Mouse (Mus musculus) large intestine, adult 2 months (tissue): Measurements from ENCODE around the gene Bcam. TPM values are rescaled to one million over a fixed set of nuclear protein-coding genes. Genes with fewer than 3 reads are reported as not detected.

Source experiments
- DNase-seq: peaks from one replicate; pipeline ENCODE4 v3.0.0-alpha.2; 2012; ENCODE audit warnings: low read depth, low spot score
- WGBS: fragments of 180-500 bp; shearing (Covaris S2); methylation state at CpG from one replicate; pipeline ENCODE4 v1.1.7; 2018; 5-methylcytosine and 5-hydroxymethylcytosine counted together
- polyA plus RNA-seq: library from polyadenylated mRNA; depleted of rRNA; stranded (reverse); fragments of >200 nt; gene quantifications from 2 replicates; pipeline ENCODE4 v1.2.3, GENCODE M21; 2012

Bcam gene
- polyA plus RNA-seq, 1 experiment = 27.0 TPM

DNA sequence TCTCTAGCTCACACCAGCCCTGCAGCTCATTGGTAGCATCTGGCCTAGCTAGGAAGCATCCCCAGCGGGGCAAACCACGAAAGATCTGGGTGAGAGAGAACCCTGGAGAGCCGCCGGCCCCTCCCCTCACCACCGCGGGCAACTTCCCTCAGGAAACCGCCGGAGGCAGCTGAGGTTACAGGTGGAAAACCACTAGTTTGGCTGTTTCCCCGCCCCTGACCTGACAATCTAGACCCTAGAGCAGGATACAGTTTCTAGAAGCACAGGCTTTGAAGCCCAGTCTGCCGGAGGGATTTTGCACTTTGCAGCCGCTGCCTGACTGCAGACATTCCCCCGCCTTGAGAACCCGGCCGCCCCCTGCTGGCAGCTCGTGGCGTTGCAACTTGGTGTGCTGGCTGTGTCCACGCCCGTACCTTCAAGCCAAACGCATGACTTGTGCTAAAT is 19.1 kb upstream of the Bcam start:
- peak; percentile 61 for DNase-seq
- WGBS = 9% methylated on average over 19 of the region's 19 CpGs

DNA sequence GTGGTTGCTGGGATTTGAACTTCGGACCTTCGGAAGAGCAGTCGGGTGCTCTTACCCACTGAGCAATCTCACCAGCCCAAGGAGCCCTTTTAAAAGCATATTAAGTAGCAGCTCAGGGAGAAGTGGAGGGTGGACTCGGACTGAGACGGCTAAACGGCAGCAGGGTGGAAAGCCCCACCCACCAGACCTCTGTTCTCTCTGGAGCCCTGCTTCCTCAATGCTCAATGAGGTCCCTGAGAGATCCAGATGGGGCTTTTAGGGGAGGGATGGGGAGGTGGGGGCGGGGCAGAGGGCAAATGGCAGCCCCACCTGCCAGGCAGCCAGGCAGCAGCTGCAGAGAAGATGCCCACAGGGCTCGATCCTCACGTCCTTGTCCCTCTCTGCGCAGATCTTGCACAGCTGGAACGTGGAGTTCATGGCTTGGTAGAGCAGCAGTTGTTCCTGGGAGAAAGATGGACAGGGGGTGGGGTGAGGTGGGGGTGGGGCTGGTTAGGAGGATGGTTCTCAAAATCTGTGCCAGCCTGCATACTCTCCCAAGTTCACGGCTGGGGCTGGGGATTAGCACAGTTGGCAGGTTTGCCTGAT is 15.2 kb upstream of the Bcam start:
- 58% methylated on average over 12 of the region's 12 CpGs for WGBS
- DNase-seq = no peak

DNA sequence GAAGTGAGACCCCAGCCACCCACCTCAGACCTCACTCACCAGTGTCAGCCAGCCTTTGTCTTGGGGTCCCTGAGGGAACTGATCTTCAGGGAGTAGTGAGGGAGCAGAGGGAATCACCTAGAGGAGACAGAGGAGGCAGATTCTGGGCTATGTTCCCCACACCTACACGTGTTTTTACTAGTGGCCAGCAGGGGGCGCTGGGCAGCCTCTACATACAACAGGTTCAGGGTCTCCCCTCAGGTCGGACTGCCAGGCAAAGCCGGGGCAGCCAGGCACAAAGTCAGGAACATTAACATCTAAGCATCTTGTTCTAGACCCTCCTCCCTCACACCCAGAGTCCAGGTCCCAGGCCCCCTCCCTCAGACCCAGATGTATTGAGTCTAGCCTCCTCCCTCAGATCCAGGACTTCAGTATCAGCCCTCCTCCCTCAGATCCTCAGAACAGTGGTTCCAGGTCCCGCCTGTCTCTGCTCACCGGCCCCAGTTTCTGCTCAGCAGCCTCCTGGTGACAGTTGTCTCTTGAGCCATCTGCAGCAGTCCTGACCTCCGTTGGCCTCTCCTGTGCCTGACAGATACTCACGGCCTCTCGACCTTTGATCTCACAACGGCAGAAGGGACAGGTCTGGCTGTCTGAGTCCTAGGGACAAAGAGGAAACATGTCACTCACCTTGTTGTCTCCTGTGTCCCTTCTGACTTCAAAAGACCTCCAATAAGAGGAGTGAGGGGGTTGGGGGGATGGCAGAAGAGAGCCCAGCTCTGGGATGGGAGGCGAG is 14.1 kb upstream of the Bcam start:
- WGBS = 43% methylated on average over 11 of the region's 11 CpGs
- DNase-seq = no peak

DNA sequence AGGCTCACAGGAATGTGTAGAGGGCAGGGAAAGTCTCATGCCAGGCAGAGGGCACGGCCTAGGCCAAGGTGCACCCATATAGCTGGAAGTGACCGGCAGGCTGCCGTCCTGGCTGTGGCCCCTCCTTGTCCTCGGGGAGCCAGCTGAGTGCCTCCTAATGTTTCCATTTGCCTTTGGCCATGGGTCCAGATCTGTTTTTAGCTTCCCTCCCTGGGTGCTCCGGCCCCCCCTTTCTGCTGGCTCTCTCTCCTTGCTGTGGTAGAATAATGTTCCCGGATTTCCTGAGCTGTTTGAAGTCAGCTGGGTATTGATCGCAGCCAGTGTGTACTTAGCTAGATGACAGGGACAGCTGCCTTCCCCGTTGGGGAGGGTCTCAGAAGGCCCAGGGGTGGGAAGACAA is 12.8 kb upstream of the Bcam start:
- 72% methylated on average over 8 of the region's 8 CpGs for WGBS
- DNase-seq = no peak

DNA sequence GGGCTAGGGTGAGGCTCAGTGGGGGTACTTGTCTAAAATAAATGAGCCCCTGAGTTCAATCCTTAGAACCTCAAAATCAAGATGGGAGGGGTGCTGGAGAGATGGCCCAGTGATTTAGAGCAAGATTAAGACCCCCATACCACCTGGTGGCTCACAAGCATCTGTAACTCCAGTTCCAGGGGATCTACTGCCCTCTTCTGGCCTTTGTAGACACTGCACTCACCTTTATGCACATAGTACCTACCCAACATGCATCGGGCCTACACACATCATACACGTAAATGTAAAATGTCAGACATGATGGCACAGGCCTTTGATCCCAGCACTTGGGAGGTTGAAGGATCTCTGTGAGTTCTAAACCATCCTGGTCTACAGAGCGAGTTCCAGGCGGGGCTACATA is 11.8 kb upstream of the Bcam start:
- 95% methylated on average over 4 of the region's 4 CpGs for WGBS
- DNase-seq = no peak

DNA sequence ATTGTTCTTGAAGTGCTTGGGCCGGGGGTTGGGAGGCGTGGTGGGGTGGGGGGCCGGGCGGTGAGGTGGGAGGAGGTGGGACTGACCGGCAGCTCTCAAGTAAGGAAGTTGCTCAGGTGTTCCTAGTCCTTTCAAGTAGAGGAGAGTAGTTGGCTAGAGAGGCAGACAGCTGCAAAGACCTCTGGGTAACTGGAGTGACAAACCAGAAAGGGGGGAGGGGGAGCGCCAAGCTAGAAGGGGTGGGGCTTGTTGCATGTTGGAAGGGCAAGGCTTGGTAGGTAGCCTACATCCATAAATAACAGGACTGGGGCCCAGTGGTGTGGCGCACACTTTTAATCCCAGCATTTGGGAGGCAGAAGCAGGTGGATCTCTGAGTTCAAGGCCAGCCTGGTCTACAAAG is 10.9 kb upstream of the Bcam start:
- 92% methylated on average over 7 of the region's 7 CpGs for WGBS
- no peak for DNase-seq

DNA sequence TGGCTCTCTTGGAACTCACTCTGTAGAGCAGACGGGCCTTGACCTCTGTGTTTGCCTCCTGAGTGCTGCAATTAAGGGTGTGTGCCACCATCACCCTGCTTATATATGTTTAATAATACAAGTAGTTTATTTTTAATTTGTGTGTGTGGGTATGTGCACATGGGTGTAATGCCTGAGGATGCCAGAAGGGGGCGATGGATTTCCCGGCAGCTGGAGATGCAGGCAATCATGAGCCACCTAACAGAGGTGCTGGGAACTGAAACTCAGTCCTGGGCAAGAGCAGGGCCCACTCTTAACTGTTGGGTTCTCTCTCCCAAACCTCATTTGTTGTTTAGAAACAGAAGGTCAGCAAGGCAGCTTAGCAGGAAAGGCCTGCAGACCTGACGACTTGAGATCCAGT is 9.1 kb upstream of the Bcam start:
- 82% methylated on average over 4 of the region's 4 CpGs for WGBS
- DNase-seq = no peak

DNA sequence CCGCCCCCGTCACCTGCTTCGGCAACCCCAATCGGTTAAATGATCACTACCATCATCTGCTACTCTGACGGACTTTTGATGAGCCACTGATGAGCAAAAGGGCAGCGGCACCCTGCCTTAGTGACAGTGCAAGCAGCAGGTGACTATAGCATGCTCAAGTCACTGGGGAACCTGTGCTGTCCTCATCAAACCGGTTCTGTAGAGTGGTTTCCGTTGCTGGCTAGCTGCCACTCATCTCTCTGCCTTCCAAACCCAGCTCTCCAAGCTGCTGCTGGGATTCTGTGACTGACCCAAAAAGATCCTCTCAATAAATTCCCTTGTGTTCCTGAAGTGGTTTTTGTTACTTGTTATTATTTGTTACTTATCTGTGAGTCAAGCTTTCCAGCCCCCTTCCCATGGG is 7.8 kb upstream of the Bcam start:
- WGBS = 46% methylated on average over 8 of the region's 8 CpGs
- DNase-seq = no peak

DNA sequence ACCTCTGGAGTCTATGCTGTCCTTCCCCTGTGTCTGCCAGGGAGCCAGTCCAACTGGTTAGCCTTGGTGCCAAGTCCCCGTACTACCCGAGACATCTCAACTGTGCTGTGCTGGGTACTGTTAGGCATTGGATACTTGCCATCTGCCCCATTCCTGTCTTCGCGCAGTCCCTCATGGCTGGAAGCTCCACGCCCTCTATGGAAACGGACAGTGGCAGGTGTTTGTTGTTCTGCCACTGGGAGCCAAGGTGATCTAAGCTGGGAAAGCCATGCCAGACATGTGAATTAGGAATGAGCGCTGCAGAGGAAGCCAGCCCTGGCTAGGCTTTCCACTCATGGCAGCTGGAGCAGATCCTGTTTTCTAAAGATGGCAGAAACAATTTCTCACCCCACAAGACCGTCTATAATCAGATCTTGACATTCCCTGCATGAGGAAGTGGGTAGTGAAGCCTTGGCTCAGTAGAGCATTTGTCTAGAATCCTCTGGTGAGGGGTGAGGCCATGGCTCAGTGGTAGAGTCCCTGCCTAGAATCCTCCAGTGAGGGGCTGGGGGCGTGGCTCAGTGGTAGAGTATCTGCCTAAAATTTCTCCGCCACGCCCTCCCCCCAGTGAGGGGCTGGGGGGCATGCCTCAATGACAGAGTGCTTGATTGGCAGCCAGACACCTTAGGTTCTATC is 6.4 kb upstream of the Bcam start:
- DNase-seq = no peak
- 41% methylated on average over 11 of the region's 11 CpGs for WGBS

DNA sequence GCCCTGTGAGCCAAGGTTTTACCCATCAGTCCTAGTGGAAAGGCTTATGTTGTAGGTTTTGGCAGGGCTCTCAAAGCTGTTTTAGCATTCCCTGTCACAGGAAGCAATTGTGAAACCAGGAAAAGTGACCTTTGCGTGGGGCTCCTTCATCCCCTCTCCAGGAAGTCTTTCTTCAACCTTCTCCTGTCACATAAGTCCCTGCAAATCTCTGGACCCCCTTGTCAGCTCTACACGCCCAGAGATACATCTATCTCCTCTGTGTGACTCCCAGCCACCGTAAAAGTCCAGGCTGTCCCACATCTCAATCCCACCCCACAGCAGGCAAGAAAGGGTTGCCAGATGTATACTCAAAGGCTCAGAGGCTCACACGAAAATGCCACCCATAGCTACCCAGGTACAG is 866 bp upstream of the Bcam start:
- no peak for DNase-seq
- whole genome bisulfite sequencing = 65% methylated on average over 4 of the region's 4 CpGs

DNA sequence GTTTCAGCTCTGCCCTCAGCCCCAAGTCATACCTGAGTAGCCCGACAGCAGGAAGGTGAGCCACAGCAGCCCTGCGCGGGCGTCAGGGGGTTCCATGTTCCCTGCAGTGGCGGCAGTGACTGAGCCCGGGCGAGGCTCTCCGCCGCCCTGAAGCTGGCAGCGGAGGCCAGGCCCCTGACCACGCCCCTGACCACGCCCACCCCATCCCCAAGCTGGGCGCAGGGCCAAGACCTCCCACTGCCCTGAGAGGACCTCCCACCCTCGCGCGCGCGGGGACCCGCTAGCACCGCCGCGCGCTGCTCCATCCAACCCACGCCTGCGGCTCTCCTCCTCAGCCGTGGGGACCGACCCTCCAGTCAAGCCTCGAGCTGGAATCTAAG is 451 bp downstream of the Bcam start:
- under 1% methylated on average over 28 of the region's 28 CpGs for WGBS
- DNase-seq = no peak

DNA sequence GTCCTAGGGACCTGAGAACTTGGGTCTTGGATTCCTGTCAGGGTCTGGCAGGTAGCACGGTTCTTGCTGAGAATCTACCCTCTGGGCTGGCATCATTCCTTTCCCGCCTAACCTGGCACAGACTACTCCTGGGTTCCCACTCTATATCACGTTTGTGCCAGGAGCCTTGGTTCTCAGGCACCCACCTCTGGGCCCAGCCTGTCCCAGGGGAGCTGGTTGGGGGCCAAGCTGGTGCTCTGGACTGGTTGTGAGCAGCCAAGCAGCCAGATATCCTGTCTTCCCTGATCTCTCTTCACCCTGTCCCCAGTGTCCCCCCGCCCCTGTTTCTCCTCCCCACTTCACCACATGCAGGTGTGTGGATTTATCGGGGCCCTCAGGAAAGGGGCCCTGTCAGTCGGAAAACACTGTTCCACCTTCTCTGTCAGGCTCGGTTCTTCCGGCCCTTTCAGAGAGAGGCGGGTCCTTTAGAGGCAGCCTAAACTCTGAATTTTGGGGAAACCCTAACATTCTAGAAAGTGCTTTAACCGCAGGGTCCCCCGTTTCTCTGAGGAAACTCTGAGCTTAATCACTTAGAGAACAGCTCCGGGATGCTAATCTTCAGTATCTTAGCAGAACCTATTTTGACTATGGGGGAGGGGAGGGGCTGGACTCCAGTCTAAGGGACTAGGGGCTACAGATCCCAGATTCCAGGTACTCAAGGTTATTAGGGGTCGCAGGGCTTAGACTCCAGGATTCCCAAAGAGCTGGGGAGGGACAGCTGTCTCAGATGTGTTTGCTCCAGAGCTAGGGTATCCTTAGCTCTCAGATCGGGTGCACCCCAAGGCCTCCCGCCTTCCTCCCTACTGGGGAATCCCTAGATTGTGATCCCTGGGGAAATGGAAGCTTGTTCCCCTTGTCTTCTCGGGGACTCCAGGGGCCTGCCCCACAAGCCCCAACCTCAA is 1.1 kb downstream of the Bcam start:
- DNase-seq = no peak
- WGBS = 26% methylated on average over 16 of the region's 16 CpGs

DNA sequence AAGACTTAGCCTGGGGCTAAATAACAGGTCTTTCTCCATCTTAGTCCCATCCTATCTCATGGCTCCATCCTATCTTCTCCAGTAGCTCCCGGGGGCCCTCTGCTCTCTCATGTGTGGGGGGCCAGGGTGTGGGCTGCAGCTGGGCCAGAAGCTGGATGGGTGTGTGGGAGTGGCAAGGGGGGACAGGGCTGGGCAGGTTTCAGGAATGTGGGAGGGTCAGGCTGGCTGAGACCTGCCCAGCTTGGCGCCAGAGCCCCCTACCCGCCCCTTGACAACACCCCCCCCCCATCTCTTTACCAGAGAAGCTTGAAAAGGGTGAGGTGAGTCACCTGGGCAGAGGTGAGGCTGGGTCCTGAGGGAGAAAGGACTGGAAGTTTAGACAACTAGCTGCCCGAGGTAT is 1.8 kb downstream of the Bcam start:
- no peak for DNase-seq
- 37% methylated on average over 4 of the region's 4 CpGs for WGBS

DNA sequence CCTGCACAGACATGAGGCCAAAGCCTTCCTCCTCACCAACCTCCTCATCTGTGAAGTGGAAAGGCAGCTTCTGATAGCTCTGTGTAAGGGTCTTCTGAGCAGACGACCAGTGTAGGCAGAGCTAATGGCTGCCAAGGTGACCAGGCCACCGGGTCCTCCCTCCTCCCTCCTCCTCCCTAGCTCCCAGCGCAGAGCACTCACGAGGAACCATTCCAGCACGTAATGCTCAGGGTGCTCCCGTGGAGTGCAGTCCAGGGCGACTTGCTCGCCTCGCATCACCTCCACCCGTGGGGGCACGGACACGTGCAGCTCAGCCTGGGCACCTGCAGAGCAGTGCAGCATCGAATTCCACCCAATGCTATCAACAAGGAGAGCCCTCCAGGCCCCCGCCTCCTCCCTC is 2.6 kb downstream of the Bcam start:
- WGBS = 78% methylated on average over 14 of the region's 14 CpGs
- DNase-seq = no peak

DNA sequence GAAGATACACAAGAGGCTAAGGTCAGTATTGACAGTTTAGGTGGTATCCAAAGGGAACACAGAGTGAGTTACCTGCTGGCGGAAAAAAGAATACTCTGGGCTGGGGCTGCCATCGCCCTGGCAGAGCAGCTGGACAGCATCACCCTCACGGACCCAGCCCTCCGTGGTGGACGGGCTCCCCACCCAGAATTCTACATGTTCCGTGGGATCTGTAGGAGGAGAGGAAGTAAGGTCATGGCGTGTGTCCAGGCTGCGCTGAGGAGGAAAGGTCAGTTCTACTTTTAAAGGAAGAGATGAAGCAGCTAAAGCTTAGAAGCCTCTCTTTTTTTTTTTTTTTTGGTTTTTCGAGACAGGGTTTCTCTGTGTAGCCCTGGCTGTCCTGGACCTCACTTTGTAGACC is 6.2 kb downstream of the Bcam start:
- 80% methylated on average over 9 of the region's 9 CpGs for WGBS
- no peak for DNase-seq

DNA sequence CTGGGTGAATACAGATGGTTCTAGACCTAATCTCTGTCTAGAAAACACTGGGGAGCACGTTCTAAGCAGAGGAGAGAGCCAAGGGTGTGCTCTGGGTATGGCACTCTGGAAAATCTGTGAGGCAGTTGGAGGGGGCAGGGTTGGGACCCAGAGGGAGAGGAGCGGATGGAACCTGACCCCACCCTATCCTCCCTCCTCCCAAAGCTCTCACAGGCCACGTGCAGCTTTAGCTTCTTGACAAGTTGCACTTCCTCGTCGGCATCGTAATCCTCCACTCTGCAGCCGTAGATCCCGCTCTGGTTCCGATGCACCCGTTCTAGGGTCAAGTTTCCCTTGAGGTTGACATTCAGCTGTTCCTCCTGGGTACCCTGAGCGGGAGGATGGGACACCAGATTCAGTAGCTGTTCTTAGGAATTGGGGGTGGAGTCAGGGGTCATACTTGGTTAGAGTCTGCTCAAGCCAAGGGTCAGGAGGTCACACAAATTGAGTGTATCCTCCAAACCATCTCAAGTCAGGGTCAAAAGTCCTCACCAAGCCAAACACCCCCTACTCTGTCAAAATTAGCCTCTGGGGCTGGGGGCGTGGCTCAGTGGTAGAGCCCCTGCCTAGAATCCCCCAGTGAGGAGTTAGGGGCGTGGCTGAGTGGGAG is 6.9 kb downstream of the Bcam start:
- WGBS = 67% methylated on average over 13 of the region's 13 CpGs
- no peak for DNase-seq

DNA sequence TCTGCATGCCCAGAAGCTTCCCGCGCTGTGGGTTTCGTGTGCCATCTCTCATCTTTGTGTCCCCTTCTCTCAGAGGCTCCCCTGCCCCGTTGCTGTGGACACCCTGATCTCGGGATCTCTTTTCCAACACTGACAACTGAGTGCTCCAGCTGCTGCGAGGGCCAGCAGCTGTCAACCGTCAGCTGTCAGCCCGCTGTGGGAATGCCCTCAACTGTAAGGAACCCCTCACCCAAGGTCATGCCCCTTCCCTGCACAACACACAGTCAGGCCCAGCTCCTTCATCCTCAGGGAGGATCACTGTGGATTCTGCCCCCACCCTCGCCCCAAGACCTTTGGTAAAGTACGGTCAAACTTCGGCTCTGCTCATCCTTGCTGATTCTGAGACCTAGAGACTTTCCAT is 8.5 kb downstream of the Bcam start:
- DNase-seq = no peak
- WGBS = 81% methylated on average over 11 of the region's 11 CpGs

DNA sequence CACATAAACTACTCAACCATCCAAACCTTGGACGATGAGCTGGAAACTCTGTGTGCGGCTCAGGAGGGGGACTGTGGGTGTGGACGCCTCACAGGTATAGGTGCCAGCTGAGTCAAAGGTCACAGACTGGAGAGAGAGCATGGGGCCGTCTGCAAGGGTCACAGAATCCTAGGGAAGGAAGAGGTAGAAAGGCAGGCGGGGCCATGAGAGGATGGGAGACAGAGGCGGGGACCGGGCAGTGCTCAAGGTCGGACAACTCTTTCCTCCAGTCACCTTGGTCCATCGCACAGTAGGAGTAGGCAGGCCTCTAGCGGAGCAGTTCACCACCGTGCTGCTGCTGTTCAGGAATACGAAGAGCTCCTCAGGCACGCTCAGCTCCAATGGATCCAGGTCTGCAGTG is 10.8 kb downstream of the Bcam start:
- 44% methylated on average over 13 of the region's 13 CpGs for WGBS
- DNase-seq = no peak

DNA sequence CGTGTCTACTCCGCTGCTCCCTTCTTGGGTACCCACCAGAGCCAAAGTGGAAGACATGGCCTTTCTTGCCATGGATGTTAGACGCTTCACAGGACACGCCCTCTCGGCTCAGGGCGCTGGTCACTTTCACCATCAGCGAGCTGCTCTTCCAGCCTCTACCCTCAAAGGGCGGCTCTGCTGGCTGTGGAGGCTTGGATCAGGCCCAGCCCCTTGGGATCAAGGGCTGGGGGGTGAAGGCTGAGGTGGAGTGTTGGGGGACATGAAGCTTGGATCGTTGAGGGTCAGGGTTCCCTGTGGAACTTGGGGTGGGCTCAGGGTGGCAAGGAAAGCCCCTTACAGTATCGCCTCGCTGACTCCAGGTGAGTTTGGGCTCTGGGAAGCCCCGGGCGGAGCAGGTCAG is 12.2 kb downstream of the Bcam start:
- DNase-seq = no peak
- WGBS = 92% methylated on average over 13 of the region's 13 CpGs
